Mouse (Mus musculus): ENCODE results near the gene Atg101.

Atg101 gene

GRCm38 (mm10) chr15:101282471-101282870 lies 1.6 kb upstream of the Atg101 start:
- peak; percentile 80 to 92 for DNase-seq (ENCODE audit: inconsistent age in 2 of 2, low spot score in 1 of 2)

- peak; percentile 74 to 93 for DNase-seq (ENCODE audit: inconsistent age in 2 of 2, low spot score in 1 of 2)
These were observed 725 bp upstream of the Atg101 start for GRCm38 (mm10) chr15:101283183-101283910.

- peak in 1 of 2 experiments; percentile 67 for DNase-seq (ENCODE audit: inconsistent age in 2 of 2, low spot score in 1 of 2)
These were observed 2.2 kb downstream of the Atg101 start for GRCm38 (mm10) chr15:101286129-101286770.

DNA sequence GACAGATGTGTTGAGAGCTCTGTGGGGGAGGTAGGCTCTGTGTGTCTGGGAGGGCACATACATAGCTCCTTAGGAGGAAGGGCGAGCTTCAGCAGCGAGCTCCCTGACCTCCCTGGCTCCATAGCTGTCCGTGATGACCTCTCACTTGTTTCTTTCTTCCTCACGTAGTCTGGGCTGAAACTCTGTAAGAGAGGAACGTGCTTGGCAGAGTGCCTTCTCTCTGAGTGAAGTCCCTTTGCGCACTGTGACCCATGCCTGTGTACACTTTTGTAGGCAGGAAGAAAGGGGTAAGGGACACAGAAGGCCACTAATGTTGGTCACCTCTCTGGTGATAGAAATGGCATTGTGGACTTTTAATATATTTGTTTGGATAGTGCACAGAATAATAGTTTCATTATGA lies 3.3 kb downstream of the Atg101 start:
- no peak for DNase-seq (ENCODE audit: inconsistent age in 2 of 2, low spot score in 1 of 2)

DNA sequence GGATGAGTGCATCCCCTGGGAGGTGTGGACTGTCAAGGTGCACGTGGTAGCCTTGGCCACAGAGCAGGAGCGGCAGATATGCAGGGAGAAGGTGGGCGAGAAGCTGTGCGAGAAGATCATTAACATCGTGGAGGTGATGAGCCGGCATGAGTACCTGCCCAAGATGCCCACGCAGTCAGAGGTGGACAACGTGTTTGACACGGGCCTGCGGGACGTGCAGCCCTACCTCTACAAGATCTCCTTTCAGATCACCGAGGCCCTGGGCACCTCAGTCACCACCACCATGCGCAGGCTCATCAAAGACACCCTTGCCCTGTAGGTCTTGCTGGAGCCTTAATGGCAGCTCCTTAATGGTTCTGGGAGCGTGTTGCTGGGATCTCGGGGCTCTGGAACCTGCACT lies 6.3 kb downstream of the Atg101 start:
- DNase-seq (ENCODE audit: inconsistent age in 2 of 2, low spot score in 1 of 2), result no peak

- peak in 1 of 2 experiments; percentile 46 for DNase-seq (ENCODE audit: inconsistent age in 2 of 2, low spot score in 1 of 2)
These were observed 7.9 kb downstream of the Atg101 start for GRCm38 (mm10) chr15:101292012-101292411.

DNA sequence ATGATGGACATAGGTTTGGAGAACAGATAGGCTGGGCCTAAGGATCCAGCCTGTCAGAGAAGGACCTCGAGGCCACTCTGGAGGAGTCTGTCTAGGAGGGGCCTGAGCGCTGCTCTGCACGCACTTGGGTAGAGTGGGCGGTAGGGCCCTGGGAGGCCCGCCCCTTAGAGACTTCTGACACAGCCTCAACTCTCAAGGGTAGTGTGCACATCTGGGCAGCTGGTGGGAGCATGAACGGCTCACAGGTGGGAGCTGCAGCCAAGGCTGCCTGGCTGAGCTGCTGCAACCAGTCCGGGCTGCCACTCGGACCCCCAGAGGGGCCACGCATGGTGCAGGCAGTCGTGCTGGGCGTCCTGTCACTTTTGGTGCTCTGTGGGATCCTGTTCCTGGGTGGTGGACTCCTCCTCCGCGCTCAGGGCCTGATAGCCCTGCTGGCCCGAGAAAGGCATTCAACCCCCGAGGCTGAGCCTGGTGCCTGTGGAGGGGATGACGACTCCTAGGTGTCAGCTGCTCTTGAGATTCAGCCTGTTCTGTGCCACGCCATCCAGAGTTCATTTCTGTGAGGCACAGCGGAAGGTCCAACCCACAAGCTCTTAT lies 9.1 kb downstream of the Atg101 start, which contains the start of gene 6030408B16Rik:
TSS of gene 6030408B16Rik (plus strand) at position 188 of the 597 bp plus-strand sequence.
- no peak for DNase-seq (ENCODE audit: inconsistent age in 2 of 2, low spot score in 1 of 2)

GRCm38 (mm10) chr15:101294028-101294894 lies 10.2 kb downstream of the Atg101 start:
- DNase-seq (ENCODE audit: inconsistent age in 2 of 2, low spot score in 1 of 2), result no peak

DNA sequence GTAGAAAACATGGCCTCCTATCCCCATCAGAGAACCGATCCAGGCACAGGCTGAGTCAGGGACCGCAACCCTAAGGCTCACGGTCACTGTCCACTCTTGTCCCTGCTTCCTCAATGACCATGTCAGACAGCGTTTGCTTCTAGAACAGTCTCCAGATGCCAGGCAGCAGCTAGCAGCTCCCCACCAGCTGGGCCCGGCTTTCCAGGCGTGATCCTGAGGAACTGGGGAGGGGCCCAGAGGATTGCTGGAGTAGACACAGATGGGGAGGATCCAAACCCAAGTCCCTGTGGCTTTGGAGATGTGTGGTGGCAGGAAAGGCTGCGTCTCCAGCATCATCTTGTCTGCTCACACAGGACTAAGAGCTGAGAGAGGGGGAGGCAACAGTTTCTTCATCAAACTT lies 11.0 kb downstream of the Atg101 start:
- no peak for DNase-seq (ENCODE audit: inconsistent age in 2 of 2, low spot score in 1 of 2)

DNA sequence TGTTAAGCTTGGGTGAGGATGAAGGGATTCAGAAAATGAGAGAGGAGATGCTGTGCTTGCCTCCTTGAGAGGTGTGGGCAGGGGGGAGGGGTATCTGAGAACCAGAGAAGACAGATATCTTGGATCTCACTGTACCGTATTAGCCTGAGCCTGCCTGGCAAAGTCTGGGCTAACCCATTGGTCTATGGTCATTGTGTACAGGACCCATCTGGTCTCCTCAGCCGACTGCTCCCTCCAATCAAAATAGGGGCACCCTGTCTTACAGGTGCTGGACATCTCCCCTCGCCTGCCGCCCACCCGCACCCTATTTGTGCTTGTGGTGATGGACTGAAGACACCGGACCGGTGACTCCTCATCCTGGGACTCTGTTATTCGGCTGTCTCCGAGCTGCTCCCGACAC lies 11.5 kb downstream of the Atg101 start:
- no peak for DNase-seq (ENCODE audit: inconsistent age in 2 of 2, low spot score in 1 of 2)

DNA sequence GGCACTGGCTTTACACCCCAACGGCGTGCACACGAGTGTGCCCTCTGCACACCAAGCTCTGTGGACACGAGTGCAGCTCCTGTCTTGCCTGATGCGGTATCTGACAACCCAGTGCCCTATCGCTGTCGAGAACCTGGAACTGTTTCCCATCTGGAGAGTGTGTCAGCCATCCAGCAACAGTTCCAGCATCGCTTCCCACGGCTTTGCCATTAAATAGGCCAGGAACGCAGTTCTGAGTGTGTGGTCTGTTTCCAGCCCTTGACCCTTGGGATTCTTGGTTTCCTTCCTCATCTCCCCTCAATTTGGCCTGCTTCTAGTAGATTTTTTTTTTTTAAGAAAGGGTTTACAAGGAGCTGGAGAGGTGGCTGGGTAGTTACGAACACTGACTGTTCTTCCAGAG lies 12.0 kb downstream of the Atg101 start:
- no peak for DNase-seq (ENCODE audit: inconsistent age in 2 of 2, low spot score in 1 of 2)

DNA sequence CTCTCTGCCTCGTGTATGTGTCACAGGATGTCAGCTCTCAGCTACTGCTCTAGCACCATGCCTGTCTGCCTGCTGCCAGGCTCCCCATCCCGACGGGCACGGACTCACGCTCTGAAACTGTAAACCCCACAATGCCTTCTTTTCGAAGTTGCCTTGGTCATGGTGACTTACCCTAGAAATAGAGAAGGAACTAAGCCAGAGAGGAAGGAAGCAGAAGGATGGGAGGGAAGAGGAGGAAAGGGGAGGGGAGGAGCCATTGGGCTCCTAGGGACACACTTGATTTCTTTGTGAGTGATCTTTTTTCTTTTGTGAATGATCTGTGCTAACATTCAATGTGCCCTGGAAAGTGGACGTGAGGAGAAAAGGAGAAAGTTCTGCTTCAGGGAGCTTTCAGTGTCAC lies 13.9 kb downstream of the Atg101 start:
- no peak for DNase-seq (ENCODE audit: inconsistent age in 2 of 2, low spot score in 1 of 2)

- DNase-seq (ENCODE audit: inconsistent age in 2 of 2, low spot score in 1 of 2), result no peak
These were observed 14.5 kb downstream of the Atg101 start for GRCm38 (mm10) chr15:101298550-101298949.

DNA sequence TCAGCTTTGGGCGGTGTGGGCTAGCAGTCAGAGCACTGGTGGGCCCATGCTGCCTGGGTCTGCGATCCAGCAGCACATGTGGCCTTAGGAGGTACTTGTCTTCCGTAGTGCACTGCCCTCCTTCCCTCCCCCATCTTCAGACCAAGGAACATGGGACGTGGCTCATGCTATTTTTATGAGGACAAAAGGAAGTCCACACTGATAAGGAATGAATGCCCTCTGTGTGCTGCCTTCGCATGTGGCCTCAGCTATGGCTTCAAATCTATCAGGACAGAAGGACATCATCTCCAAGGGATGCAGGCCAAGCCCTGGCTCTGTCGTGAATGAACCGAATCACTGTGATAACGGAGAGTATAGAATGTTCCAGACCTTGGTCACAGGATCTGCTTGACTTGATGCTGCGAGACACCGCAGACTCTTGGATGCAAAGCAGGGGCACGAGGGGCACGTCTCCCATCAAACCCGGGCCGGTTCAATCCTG lies 15.4 kb downstream of the Atg101 start:
- no peak for DNase-seq (ENCODE audit: inconsistent age in 2 of 2, low spot score in 1 of 2)

DNA sequence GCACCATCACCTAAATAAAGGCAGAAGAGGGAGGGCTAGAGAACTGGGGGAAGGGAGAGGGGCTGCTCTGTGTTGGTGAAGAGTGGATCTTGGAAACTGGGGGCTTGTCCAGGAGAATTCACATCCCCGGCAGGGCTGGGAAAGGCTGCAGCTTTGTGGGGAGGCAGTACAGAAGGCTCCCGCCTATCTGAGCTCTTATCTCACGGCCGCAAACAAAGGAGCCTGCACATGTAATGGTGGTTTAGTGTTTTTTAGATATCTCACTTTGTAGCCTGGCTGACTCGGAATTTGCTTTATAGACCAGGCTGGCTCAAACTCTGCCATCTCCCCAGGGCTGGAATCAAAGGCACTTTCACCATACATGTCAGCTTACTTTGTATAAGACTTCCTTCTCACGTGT lies 16.1 kb downstream of the Atg101 start:
- DNase-seq (ENCODE audit: inconsistent age in 2 of 2, low spot score in 1 of 2), result no peak

GRCm38 (mm10) chr15:101302201-101302600 lies 18.1 kb downstream of the Atg101 start:
- no peak for DNase-seq (ENCODE audit: inconsistent age in 2 of 2, low spot score in 1 of 2)

GRCm38 (mm10) chr15:101303830-101304229 lies 19.8 kb downstream of the Atg101 start:
- DNase-seq (ENCODE audit: inconsistent age in 2 of 2, low spot score in 1 of 2), result no peak

- no peak for DNase-seq (ENCODE audit: inconsistent age in 2 of 2, low spot score in 1 of 2)
These were observed 22.4 kb downstream of the Atg101 start for GRCm38 (mm10) chr15:101306459-101306858.

DNA sequence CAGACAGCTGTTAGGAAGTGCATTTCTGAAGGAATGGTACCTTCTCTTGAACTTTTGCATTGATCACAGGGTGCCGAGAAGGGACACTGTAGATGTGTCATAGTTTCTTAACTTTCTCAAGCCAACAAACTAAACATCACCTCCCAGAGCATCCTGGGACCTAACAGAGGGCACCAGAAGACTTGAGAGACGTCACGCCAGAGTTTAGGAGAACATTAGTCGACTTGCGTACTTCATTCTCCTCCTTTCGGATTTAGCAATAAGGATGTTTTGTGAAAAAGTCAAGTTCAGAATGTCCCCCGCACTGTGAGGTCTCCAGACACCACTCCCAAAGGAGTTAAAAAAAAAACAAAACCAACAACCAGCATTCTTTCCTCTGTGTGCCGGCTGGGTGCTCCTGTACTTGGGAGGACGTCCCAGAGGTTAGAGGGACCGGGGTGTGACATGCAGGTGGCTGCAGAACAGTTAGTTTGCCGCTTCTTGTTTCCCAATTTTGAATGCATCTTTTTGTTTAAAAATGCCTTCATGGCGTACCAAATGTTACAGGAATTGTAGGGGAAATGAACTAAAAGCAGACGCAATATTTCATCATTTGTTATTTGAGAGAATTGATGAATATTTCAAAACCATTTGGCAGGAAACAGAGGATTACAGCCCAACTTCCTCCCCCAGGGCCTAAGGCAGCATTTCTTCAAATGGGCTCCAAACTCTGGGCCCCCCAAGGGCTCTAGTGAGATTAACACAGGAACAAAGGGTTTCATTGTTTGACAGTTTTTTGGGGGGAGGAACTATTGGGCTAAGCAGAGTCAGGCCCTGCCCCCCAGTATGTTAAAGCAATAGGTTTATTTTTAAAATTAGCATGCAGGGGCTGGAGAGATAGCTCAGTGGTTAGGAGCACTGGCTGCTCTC lies 24.6 kb downstream of the Atg101 start:
- peak in 1 of 2 experiments; percentile 50 for DNase-seq (ENCODE audit: inconsistent age in 2 of 2, low spot score in 1 of 2)

- DNase-seq (ENCODE audit: inconsistent age in 2 of 2, low spot score in 1 of 2), result no peak
These were observed 25.4 kb downstream of the Atg101 start for GRCm38 (mm10) chr15:101309493-101309892.
